Mouse (Mus musculus) G1E (cell line): ENCODE data around the gene Gm28557.

ENCODE experiments used
- CTCF ChIP-seq: IDR thresholded peaks from 2 replicates; pipeline ENCODE4 v1.5.1; 2012; ENCODE audit warnings: low read depth, low read length, inconsistent platforms, mixed read lengths
- GATA2 ChIP-seq: IDR thresholded peaks from 2 replicates; pipeline ENCODE4 v1.6.1; 2012; ENCODE audit warnings: low read depth, low read length, inconsistent platforms, borderline replicate concordance
- TAL1 ChIP-seq: conservative IDR thresholded peaks from 2 replicates; pipeline ENCODE4 v1.6.1; 2012; ENCODE audit warnings: low read depth, low read length, inconsistent platforms, mixed read lengths

- TF ChIP-seq CTCF (no peak), TAL1 (no peak), GATA2 (no peak)
Measured at GRCm38 (mm10) chr13:67090154-67090553, 18.2 kb downstream of the Gm28557 start.
